Mouse (Mus musculus) ES-E14 (cell line): Measurements from ENCODE around the gene Wnt11. TPM values are rescaled to one million over a fixed set of nuclear protein-coding genes. Genes with fewer than 3 reads are reported as not detected.
A peak's percentile ranks its signal among the peaks of the same experiment; 100 is the strongest.

Experiments used
- DNase-seq: peaks from one replicate; pipeline ENCODE4 v3.0.0-alpha.2; 2013; ENCODE audit warnings: low read depth, low spot score
- H3K27ac ChIP-seq: 2 replicates; pipeline ENCODE4 v1.5.1; 2012; ENCODE audit warnings: low read depth, mild to moderate bottlenecking, low read length, moderate library complexity, mixed read lengths; ENCODE audit not compliant: poor library complexity, insufficient read depth, severe bottlenecking
- H3K36me3 ChIP-seq: 2 replicates; pipeline ENCODE4 v1.6.1; 2012; ENCODE audit warnings: mild to moderate bottlenecking, low read length, moderate library complexity, mixed read lengths; ENCODE audit not compliant: control insufficient read depth, poor library complexity, insufficient read depth, severe bottlenecking
- H3K4me1 ChIP-seq, 2 experiments: fragments of 150-350 bp in 1 of 2; sonication (generic) in 1 of 2; 2 replicates each; pipeline ENCODE4 v1.6.1; 2012; ENCODE audit warnings: low read length in 2 of 2, mild to moderate bottlenecking in 1 of 2, mixed read lengths in 1 of 2; ENCODE audit not compliant: control insufficient read depth in 2 of 2, insufficient read depth in 2 of 2, poor library complexity in 1 of 2
- H3K4me3 ChIP-seq, 2 experiments: fragments of 150-350 bp in 1 of 2; sonication (generic) in 1 of 2; 2 replicates each; pipeline ENCODE4 v1.5.1; 2012; ENCODE audit warnings: low read length in 2 of 2, low read depth in 1 of 2, mild to moderate bottlenecking in 1 of 2, mixed read lengths in 1 of 2; ENCODE audit not compliant: insufficient read depth in 1 of 2, poor library complexity in 1 of 2, severe bottlenecking in 1 of 2
- H3K9ac ChIP-seq: 2 replicates; pipeline ENCODE4 v1.6.1; 2012; ENCODE audit warnings: low read depth, mild to moderate bottlenecking, low read length, mixed read lengths; ENCODE audit not compliant: poor library complexity, insufficient read depth, severe bottlenecking
- H3K9me3 ChIP-seq: fragments of 150-350 bp; sonication (generic); 2 replicates; pipeline ENCODE4 v1.6.1; 2012; ENCODE audit warnings: low read depth, mild to moderate bottlenecking, low read length; ENCODE audit not compliant: control insufficient read depth, insufficient read depth
- CHD2 ChIP-seq: IDR thresholded peaks from 2 replicates; pipeline ENCODE4 v1.6.1; 2014; ENCODE audit warnings: mild to moderate bottlenecking, low read depth, low read length, inconsistent platforms
- HCFC1 ChIP-seq: IDR thresholded peaks from 2 replicates; pipeline ENCODE4 v1.6.1; 2012; ENCODE audit warnings: low read length, inconsistent platforms, borderline replicate concordance; ENCODE audit not compliant: insufficient read depth
- MAFK ChIP-seq: IDR thresholded peaks from 2 replicates; pipeline ENCODE4 v1.6.1; 2014; ENCODE audit warnings: mild to moderate bottlenecking, low read depth, low read length, inconsistent platforms; ENCODE audit not compliant: insufficient read depth
- ZC3H11A ChIP-seq: IDR thresholded peaks from 2 replicates; pipeline ENCODE4 v1.6.1; 2012; ENCODE audit warnings: low read depth, mild to moderate bottlenecking, inconsistent platforms, low read length, borderline replicate concordance
- ZNF384 ChIP-seq: IDR thresholded peaks from 2 replicates; pipeline ENCODE4 v1.6.1; 2012; ENCODE audit warnings: low read depth, low read length, inconsistent platforms
- in situ Hi-C, 2 experiments: fragments of 600-800 bp; cut with MboI; formaldehyde crosslinking; loops; one replicate each; pipeline ENCODE4 v1.15.1; 2025; ENCODE audit warnings: low sequenced_read_pairs in 2 of 2, inconsistent platforms in 1 of 2; ENCODE audit not compliant: unreplicated experiment in 2 of 2
- total RNA-seq: library from RNA; depleted of rRNA; stranded (reverse); fragments of 300-350 nt; gene quantifications from 2 replicates; pipeline ENCODE4 v1.2.3, GENCODE M21; 2012

Gene Wnt11
- total RNA-seq, 1 experiment: 3.5 TPM

DNA sequence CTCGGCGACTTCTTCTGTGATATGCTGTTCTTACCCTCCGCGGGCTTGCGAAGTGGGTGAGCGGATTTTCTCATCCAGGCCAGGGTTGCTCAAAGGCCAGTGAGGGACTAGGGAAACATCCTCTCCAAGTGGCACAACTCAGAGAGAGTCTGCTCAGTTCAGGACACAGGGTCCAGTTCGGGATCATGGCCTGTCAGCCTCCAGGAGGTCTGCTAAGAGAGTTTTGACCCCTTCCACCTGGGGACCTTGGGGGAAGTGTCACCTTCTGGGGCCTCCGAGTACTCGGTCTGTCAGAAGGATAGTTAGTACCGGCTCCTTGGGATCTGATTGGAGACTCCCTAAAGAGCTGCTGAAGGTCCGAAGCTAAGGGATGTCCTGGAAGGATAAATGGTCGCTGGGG is 4.4 kb downstream of the Wnt11 start:
- in situ Hi-C loops: loop anchor here in 1 of 2 experiments (25.0 kb wide), 1 partner anchor 573 kb away; no protein-coding TSS in a partner anchor
- no peak overlapping the region for H3K27ac ChIP-seq
- peak overlapping the region; percentile 48 to 52 for H3K4me3 ChIP-seq
- no peak for DNase-seq
- no peaks in the 10 kb centered on the region for H3K36me3 ChIP-seq
- peaks cover 0 to 5% of the 10 kb centered on the region in 2 experiments; a peak in 1 of 4 replicates for H3K4me1 ChIP-seq
- TF ChIP-seq MAFK (no peak), CHD2 (no peak), ZNF384 (no peak), ZC3H11A (no peak), HCFC1 (no peak)
- H3K9me3 ChIP-seq: no peaks in the 10 kb centered on the region
- no peak overlapping the region for H3K9ac ChIP-seq

DNA sequence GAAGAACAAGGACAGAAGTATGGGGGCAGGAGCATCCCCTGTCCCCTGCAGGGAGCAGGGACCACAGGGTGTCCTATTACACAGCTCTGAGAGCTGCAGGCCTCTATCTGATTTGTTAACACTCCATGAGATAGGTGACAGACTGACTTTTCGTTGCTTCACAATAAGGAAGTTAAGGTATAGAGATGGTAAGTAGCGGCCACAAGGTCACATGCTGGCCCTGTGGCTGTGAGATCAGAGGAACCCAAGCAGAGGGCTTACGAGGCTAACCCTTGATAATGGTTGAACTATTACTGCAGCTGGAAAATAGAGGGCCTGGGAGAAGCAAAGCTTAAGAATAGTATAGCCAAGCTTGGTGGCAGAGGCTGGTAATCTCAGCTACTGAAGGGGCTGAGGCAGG is 5.9 kb downstream of the Wnt11 start:
- H3K4me3 ChIP-seq: no peak overlapping the region
- DNase-seq: no peak
- H3K4me1 ChIP-seq: peaks cover 0 to 5% of the 10 kb centered on the region in 2 experiments; a peak in 1 of 4 replicates
- no peaks in the 10 kb centered on the region for H3K36me3 ChIP-seq
- H3K9ac ChIP-seq: no peak overlapping the region
- TF ChIP-seq ZNF384 (no peak), MAFK (no peak), CHD2 (no peak), ZC3H11A (no peak), HCFC1 (no peak)
- H3K9me3 ChIP-seq: no peaks in the 10 kb centered on the region
- in situ Hi-C loops: loop anchor here in 1 of 2 experiments (25.0 kb wide), 1 partner anchor 572 kb away; no protein-coding TSS in a partner anchor
- no peak overlapping the region for H3K27ac ChIP-seq

DNA sequence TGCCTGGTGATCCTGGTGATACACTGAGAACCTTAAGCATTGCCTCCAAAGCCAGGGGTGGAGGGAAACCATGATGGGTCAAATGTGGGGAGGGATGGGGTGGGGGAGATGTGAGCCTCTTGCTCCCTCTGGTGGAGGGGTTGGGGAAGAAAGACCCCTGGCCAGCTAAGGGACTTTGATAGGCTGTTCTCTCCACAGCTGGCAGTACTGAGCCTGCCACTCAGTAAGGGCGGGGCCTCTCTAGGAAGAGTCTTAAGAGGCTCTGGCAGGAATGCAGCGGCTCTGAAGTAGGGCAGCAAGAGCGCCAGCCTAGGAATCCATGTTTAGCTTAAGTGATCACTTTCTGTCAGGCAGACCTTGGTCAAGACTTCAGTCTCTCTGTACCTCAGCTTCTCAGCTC is 6.9 kb downstream of the Wnt11 start:
- peaks cover 3 to 8% of the 10 kb centered on the region in 2 experiments; a peak in 1 of 4 replicates for H3K4me1 ChIP-seq
- H3K27ac ChIP-seq: no peak overlapping the region
- no peak overlapping the region for H3K9ac ChIP-seq
- H3K9me3 ChIP-seq: no peaks in the 10 kb centered on the region
- in situ Hi-C loops: loop anchor here in 1 of 2 experiments (25.0 kb wide), 1 partner anchor 570 kb away; no protein-coding TSS in a partner anchor
- H3K36me3 ChIP-seq: no peaks in the 10 kb centered on the region
- H3K4me3 ChIP-seq: no peak overlapping the region
- no peak for DNase-seq
- TF ChIP-seq MAFK: no peak
- no peak for TF ChIP-seq ZNF384
- no peak for TF ChIP-seq HCFC1
- TF ChIP-seq CHD2: no peak
- TF ChIP-seq ZC3H11A: no peak

DNA sequence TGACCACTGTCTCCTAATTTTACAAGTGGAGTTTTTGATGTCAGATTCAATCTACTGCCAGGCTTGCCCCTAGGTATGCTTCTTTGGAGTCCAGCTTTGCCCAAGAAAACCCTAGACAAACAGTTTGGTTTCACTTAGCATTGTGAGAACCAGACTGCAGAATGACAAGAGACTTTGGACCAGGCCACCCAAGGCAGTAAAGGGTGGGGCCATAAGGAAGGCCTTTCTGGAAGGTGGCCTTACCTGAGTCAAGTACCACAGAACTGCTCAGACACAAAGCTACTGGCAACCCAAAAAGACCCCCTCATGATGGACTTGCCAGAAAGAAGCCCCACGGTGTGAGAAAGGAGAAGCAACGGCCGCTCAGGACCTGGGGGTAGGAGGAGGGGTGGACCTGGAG is 8.1 kb downstream of the Wnt11 start:
- H3K9me3 ChIP-seq: no peaks in the 10 kb centered on the region
- DNase-seq: no peak
- no peak overlapping the region for H3K4me3 ChIP-seq
- no peak overlapping the region for H3K9ac ChIP-seq
- H3K36me3 ChIP-seq: no peaks in the 10 kb centered on the region
- peaks cover 3 to 9% of the 10 kb centered on the region in 2 experiments; a peak in 1 of 4 replicates for H3K4me1 ChIP-seq
- TF ChIP-seq ZC3H11A: no peak
- TF ChIP-seq ZNF384: no peak
- no peak for TF ChIP-seq HCFC1
- TF ChIP-seq CHD2: no peak
- TF ChIP-seq MAFK: no peak
- no peak overlapping the region for H3K27ac ChIP-seq
- in situ Hi-C loops: loop anchor here in 1 of 2 experiments (25.0 kb wide), 1 partner anchor 569 kb away; no protein-coding TSS in a partner anchor

DNA sequence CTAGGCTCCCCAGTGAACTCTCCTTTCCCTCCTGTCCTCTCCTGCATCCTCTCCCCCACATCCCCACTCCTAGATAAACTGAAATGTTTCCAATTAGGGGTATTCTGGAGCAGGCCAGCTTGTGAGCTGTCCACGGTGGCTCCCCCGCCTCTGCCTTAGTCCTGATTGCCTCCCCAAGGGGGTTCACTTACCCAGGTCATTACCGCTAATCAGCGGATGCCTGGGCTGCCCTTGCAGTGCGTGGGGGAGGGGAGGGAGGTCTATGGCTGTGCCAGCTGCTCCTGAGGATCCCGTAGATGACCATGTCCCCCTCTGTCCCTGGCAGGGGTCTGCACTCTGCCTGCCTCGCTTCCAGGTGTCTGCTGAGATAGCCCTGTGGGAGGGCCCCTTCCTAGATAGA is 8.7 kb downstream of the Wnt11 start:
- Histone ChIP-seq H3K9me3 (no peaks in the 10 kb centered on the region), H3K9ac (no peak overlapping the region), H3K36me3 (no peaks in the 10 kb centered on the region), H3K4me1 (peaks cover 3 to 7% of the 10 kb centered on the region in 2 experiments; a peak in 1 of 4 replicates), H3K27ac (no peak overlapping the region), H3K4me3 (no peak overlapping the region)
- TF ChIP-seq ZC3H11A (no peak), HCFC1 (no peak), MAFK (no peak), CHD2 (no peak), ZNF384 (no peak)
- no peak for DNase-seq
- in situ Hi-C loops: loop anchor here in 1 of 2 experiments (25.0 kb wide), 1 partner anchor 569 kb away; no protein-coding TSS in a partner anchor
